Mouse (Mus musculus) liver, embryonic 14.5 days (tissue): ENCODE data around the gene Scarb1. TPM values are rescaled to one million over a fixed set of nuclear protein-coding genes. Genes with fewer than 3 reads are reported as not detected.

ENCODE experiments used
- ATAC-seq: fragments of 200-750 bp; cut with Nextera tagmentation; 2 replicates; pipeline ENCODE4 v1.8.0; 2017; ENCODE audit warnings: moderate number of reproducible peaks, mild to moderate bottlenecking, moderate library complexity; ENCODE audit not compliant: insufficient read depth
- DNase-seq, 3 experiments: peaks; one replicate each; pipeline ENCODE4 v3.0.0-alpha.2; 2012 to 2013; ENCODE audit warnings: low read depth in 3 of 3, low spot score in 3 of 3
- H3K27ac ChIP-seq: fragments of 300-500 bp; sonication (generic); 2 replicates; pipeline ENCODE4 v1.5.1; 2014; ENCODE audit warnings: moderate library complexity, mild to moderate bottlenecking, control low read depth, inconsistent platforms
- H3K27me3 ChIP-seq: fragments of 300-500 bp; sonication (generic); 2 replicates; pipeline ENCODE4 v1.6.1; 2014; ENCODE audit warnings: mild to moderate bottlenecking, low read length, moderate library complexity; ENCODE audit not compliant: control insufficient read depth, insufficient read depth
- H3K36me3 ChIP-seq: fragments of 300-500 bp; sonication (generic); replicated peaks from 2 replicates; pipeline ENCODE4 v1.6.1; 2014; ENCODE audit warnings: low read depth; ENCODE audit not compliant: control insufficient read depth, insufficient read depth
- H3K4me1 ChIP-seq, 2 experiments: fragments of 200-500 bp in 1 of 2; fragments of 300-500 bp in 1 of 2; sonication (generic) in 1 of 2; replicated peaks; 2 replicates each; pipeline ENCODE4 v1.6.1; 2012 to 2014; ENCODE audit warnings: antibody characterized with exemption in 1 of 2, inconsistent platforms in 1 of 2, low read length in 1 of 2; ENCODE audit not compliant: control insufficient read depth in 2 of 2, insufficient read depth in 2 of 2
- H3K4me2 ChIP-seq: fragments of 300-500 bp; sonication (generic); 2 replicates; pipeline ENCODE4 v1.6.1; 2014; ENCODE audit warnings: low read depth, mild to moderate bottlenecking, control low read depth, moderate library complexity
- H3K4me3 ChIP-seq, 2 experiments: fragments of 200-500 bp in 1 of 2; fragments of 300-500 bp in 1 of 2; sonication (generic) in 1 of 2; 2 replicates each; pipeline ENCODE4 v1.5.1; 2012 to 2014; ENCODE audit warnings: low read depth in 2 of 2, low read length in 2 of 2, mild to moderate bottlenecking in 2 of 2, control low read depth in 1 of 2, inconsistent platforms in 1 of 2, moderate library complexity in 1 of 2; ENCODE audit not compliant: insufficient read depth in 1 of 2
- H3K9ac ChIP-seq: fragments of 300-500 bp; sonication (generic); replicated peaks from 2 replicates; pipeline ENCODE4 v1.6.1; 2014; ENCODE audit warnings: mild to moderate bottlenecking, control low read depth, moderate library complexity
- H3K9me3 ChIP-seq: fragments of 300-500 bp; sonication (generic); 2 replicates; pipeline ENCODE4 v1.6.1; 2016; ENCODE audit warnings: low read length, mixed read lengths; ENCODE audit not compliant: control insufficient read depth
- CTCF ChIP-seq: IDR thresholded peaks from 2 replicates; pipeline ENCODE4 v1.5.1; 2016; ENCODE audit warnings: antibody characterized with exemption, low read depth, control low read depth
- EP300 ChIP-seq: IDR thresholded peaks from 2 replicates; pipeline ENCODE4 v1.6.1; 2016; ENCODE audit warnings: antibody characterized with exemption, low read depth
- WGBS: fragments of 180-500 bp; shearing (Covaris S2); extraction: QIAGEN DNeasy Blood & Tissue Kit; methylation state at CpG from one replicate; pipeline ENCODE4 v1.1.7; 2014; ENCODE audit not compliant: insufficient replicate concordance; 5-methylcytosine and 5-hydroxymethylcytosine counted together
- polyA plus RNA-seq, 2 experiments: library from polyadenylated mRNA; depleted of rRNA in 1 of 2; stranded (reverse) in 1 of 2; unstranded in 1 of 2; fragments of >200 nt; fragmentation: Nextera tagmentation in 1 of 2; extraction: Ambion mirVana in 1 of 2; gene quantifications; 2 replicates each; pipeline versions ENCODE4 v1.2.1 to v1.2.3; 2012 to 2014

Scarb1 gene
- polyA plus RNA-seq, 2 experiments = 41.6 to 50.1 TPM

- ATAC-seq (no peak), DNase-seq (no peak)
- Histone ChIP-seq H3K36me3 (no peaks in the 10 kb centered on the region), H3K4me3 (no peak overlapping the region), H3K4me1 (peaks cover 0 to 19% of the 10 kb centered on the region in 2 experiments; a peak in 3 of 4 replicates), H3K27ac (no peak overlapping the region), H3K4me2 (no peak overlapping the region), H3K27me3 (no peaks in the 10 kb centered on the region), H3K9me3 (no peaks in the 10 kb centered on the region), H3K9ac (no peak overlapping the region)
- WGBS = 64% methylated on average over 3 of the region's 3 CpGs
- TF ChIP-seq CTCF (no peak), EP300 (no peak)
Observed at GRCm38 (mm10) chr5:125331811-125332210, 9.1 kb downstream of the Scarb1 start.

- no peak for DNase-seq
- no peak for TF ChIP-seq CTCF
- TF ChIP-seq EP300 = no peak
- H3K36me3 ChIP-seq = no peaks in the 10 kb centered on the region
- no peak overlapping the region for H3K4me3 ChIP-seq
- H3K9ac ChIP-seq = no peak overlapping the region
- 55% methylated on average over 3 of the region's 3 CpGs for WGBS
- H3K27ac ChIP-seq = no peak overlapping the region
- no peaks in the 10 kb centered on the region for H3K27me3 ChIP-seq
- ATAC-seq = no peak
- no peak overlapping the region for H3K4me2 ChIP-seq
- peaks cover 0 to 19% of the 10 kb centered on the region in 2 experiments; a peak in 3 of 4 replicates for H3K4me1 ChIP-seq
- no peaks in the 10 kb centered on the region for H3K9me3 ChIP-seq
Observed at GRCm38 (mm10) chr5:125331094-125331493, 9.8 kb downstream of the Scarb1 start.

GRCm38 (mm10) chr5:125330656-125331055 lies 10.2 kb downstream of the Scarb1 start:
- TF ChIP-seq CTCF (no peak), EP300 (no peak)
- H3K36me3 ChIP-seq = no peaks in the 10 kb centered on the region
- ATAC-seq (no peak), DNase-seq (no peak)
- H3K4me3 ChIP-seq = no peak overlapping the region
- WGBS = 64% methylated on average over 8 of the region's 8 CpGs
- H3K27me3 ChIP-seq = no peaks in the 10 kb centered on the region
- H3K4me2 ChIP-seq = no peak overlapping the region
- H3K9me3 ChIP-seq = no peaks in the 10 kb centered on the region
- no peak overlapping the region for H3K27ac ChIP-seq
- H3K9ac ChIP-seq = no peak overlapping the region
- peaks cover 0 to 19% of the 10 kb centered on the region in 2 experiments; a peak in 3 of 4 replicates for H3K4me1 ChIP-seq

GRCm38 (mm10) chr5:125330191-125330590 lies 10.7 kb downstream of the Scarb1 start:
- DNase-seq = no peak
- H3K27me3 ChIP-seq = no peaks in the 10 kb centered on the region
- H3K9ac ChIP-seq = no peak overlapping the region
- H3K27ac ChIP-seq = no peak overlapping the region
- peaks cover 0 to 19% of the 10 kb centered on the region in 2 experiments; a peak in 3 of 4 replicates for H3K4me1 ChIP-seq
- TF ChIP-seq EP300 = no peak
- TF ChIP-seq CTCF = no peak
- WGBS = 73% methylated on average over 9 of the region's 9 CpGs
- no peak overlapping the region for H3K4me3 ChIP-seq
- no peaks in the 10 kb centered on the region for H3K9me3 ChIP-seq
- no peak for ATAC-seq
- H3K4me2 ChIP-seq = no peak overlapping the region
- H3K36me3 ChIP-seq = peaks cover 1% of the 10 kb centered on the region; the same call in 1 of the 2 replicates

GRCm38 (mm10) chr5:125327596-125328385 lies 13.1 kb downstream of the Scarb1 start:
- no peak for ATAC-seq
- TF ChIP-seq EP300 = no peak
- no peak for TF ChIP-seq CTCF
- H3K27ac ChIP-seq = no peak overlapping the region
- H3K27me3 ChIP-seq = no peaks in the 10 kb centered on the region
- peaks cover 2% of the 10 kb centered on the region; the same call in 1 of the 2 replicates for H3K36me3 ChIP-seq
- 74% methylated on average over 18 of the region's 18 CpGs for WGBS
- peaks cover 0 to 17% of the 10 kb centered on the region in 2 experiments; a peak in 3 of 4 replicates for H3K4me1 ChIP-seq
- no peaks in the 10 kb centered on the region for H3K9me3 ChIP-seq
- H3K4me2 ChIP-seq = no peak overlapping the region
- H3K9ac ChIP-seq = no peak overlapping the region
- no peak for DNase-seq
- no peak overlapping the region for H3K4me3 ChIP-seq
